Mouse (Mus musculus) midbrain, embryonic 13.5 days (tissue): ENCODE results near the gene Hmgb1. TPM values are rescaled to one million over a fixed set of nuclear protein-coding genes. Genes with fewer than 3 reads are reported as not detected.
A peak's percentile ranks its signal among the peaks of the same experiment; 100 is the strongest.

Experiments used
- ATAC-seq: fragments of 200-750 bp; cut with Nextera tagmentation; 2 replicates; pipeline ENCODE4 v1.8.0; 2017; ENCODE audit warnings: mild to moderate bottlenecking, moderate TSS enrichment, moderate library complexity
- H3K27ac ChIP-seq: fragments of 300-500 bp; sonication (generic); 2 replicates; pipeline ENCODE4 v1.5.1; 2015; ENCODE audit warnings: inconsistent platforms, mild to moderate bottlenecking, moderate library complexity
- H3K27me3 ChIP-seq: fragments of 300-500 bp; sonication (generic); 2 replicates; pipeline ENCODE4 v1.6.1; 2015; ENCODE audit warnings: mild to moderate bottlenecking, inconsistent platforms
- H3K36me3 ChIP-seq: fragments of 300-500 bp; sonication (generic); 2 replicates; pipeline ENCODE4 v1.6.1; 2015; ENCODE audit warnings: mild to moderate bottlenecking, inconsistent platforms
- H3K4me1 ChIP-seq: fragments of 300-500 bp; sonication (generic); replicated peaks from 2 replicates; pipeline ENCODE4 v1.6.1; 2015; ENCODE audit warnings: inconsistent platforms
- H3K4me2 ChIP-seq: fragments of 300-500 bp; sonication (generic); replicated peaks from 2 replicates; pipeline ENCODE4 v1.6.1; 2015; ENCODE audit warnings: moderate library complexity, mild to moderate bottlenecking, inconsistent platforms
- H3K4me3 ChIP-seq: fragments of 300-500 bp; sonication (generic); replicated peaks from 2 replicates; pipeline ENCODE4 v1.5.1; 2015; ENCODE audit warnings: mild to moderate bottlenecking, inconsistent platforms
- H3K9ac ChIP-seq: fragments of 300-500 bp; sonication (generic); replicated peaks from 2 replicates; pipeline ENCODE4 v1.6.1; 2015; ENCODE audit warnings: mild to moderate bottlenecking, inconsistent platforms
- H3K9me3 ChIP-seq: fragments of 300-500 bp; sonication (generic); 2 replicates; pipeline ENCODE4 v1.6.1; 2016; ENCODE audit warnings: mild to moderate bottlenecking, inconsistent platforms
- WGBS: fragments of 180-500 bp; shearing (Covaris S2); methylation state at CpG from one replicate; pipeline ENCODE4 v1.1.7; 2015; 5-methylcytosine and 5-hydroxymethylcytosine counted together
- polyA plus RNA-seq: library from polyadenylated mRNA; unstranded; fragments of >200 nt; fragmentation: Nextera tagmentation; extraction: Ambion mirVana; gene quantifications from 2 replicates; pipeline ENCODE4 v1.2.1, GENCODE M21; 2015

Hmgb1 gene
- polyA plus RNA-seq, result 1,097 and 1,253 TPM in 2 replicates

- H3K4me1 ChIP-seq, result peaks cover 30% of the 10 kb centered on the region
- no peaks in the 10 kb centered on the region for H3K27me3 ChIP-seq
- peaks cover 5% of the 10 kb centered on the region for H3K36me3 ChIP-seq
- H3K9me3 ChIP-seq, result no peaks in the 10 kb centered on the region
- peak within 1 kb of the TSS; percentile 82 for H3K9ac ChIP-seq
- H3K4me2 ChIP-seq, result peak within 1 kb of the TSS; percentile 68
- peak within 1 kb of the TSS; percentile 95 for H3K27ac ChIP-seq
- peak; percentile 99 for ATAC-seq
- 0% methylated on average over 59 of the region's 59 CpGs for WGBS
- H3K4me3 ChIP-seq, result peak within 1 kb of the TSS; percentile 74
Observed at GRCm38 (mm10) chr5:149184104-149184843, at the start of gene Hmgb1, which contains the start of gene Uspl1. Gene Hmgb1 (minus strand): TSS chr5:149184489. Gene Uspl1 (plus strand): TSS chr5:149184350.

DNA sequence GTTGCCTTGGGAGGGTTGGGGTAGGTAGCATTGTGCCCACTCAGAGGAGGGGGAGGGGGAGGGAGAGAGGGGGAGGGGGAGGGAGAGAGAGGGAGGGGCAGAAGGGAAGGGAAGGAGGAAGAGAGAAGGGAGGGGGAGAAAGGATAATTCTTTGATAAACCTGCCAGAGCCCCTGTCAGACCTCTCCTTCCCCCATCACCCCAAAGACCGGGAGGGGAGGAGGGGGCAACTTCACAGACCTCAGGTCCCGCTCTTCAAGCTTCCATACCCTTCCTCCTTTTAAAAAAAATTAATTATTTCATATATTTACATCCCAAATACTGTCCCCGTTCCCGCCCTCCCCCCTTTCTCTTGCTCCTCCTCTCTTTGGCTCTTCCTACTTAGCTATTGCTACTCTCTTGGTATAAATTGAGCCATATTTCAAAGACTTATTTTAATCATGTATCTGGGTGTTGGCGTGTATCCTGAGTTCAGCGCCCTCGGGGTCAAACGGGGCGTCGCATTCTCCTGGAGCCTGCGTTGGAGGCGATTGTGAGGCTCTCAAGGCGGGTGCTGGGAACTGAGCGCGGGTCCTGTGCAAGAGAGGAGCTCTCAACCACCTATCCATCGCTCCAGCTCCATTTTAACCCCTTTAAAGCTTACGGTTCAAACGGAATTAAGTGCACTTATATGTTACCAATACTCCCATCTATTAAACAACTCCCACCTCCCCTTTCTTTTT, 45.5 kb upstream of the Hmgb1 start:
- Histone ChIP-seq H3K27me3 (no peaks in the 10 kb centered on the region), H3K4me2 (peak overlapping the region; percentile 49), H3K9ac (peak overlapping the region; percentile 62), H3K36me3 (no peaks in the 10 kb centered on the region), H3K4me1 (peaks cover 8% of the 10 kb centered on the region), H3K4me3 (peak overlapping the region; percentile 48), H3K9me3 (no peaks in the 10 kb centered on the region), H3K27ac (peak overlapping the region; percentile 90)
- WGBS, result 74% methylated on average over 18 of the region's 18 CpGs
- no peak for ATAC-seq

DNA sequence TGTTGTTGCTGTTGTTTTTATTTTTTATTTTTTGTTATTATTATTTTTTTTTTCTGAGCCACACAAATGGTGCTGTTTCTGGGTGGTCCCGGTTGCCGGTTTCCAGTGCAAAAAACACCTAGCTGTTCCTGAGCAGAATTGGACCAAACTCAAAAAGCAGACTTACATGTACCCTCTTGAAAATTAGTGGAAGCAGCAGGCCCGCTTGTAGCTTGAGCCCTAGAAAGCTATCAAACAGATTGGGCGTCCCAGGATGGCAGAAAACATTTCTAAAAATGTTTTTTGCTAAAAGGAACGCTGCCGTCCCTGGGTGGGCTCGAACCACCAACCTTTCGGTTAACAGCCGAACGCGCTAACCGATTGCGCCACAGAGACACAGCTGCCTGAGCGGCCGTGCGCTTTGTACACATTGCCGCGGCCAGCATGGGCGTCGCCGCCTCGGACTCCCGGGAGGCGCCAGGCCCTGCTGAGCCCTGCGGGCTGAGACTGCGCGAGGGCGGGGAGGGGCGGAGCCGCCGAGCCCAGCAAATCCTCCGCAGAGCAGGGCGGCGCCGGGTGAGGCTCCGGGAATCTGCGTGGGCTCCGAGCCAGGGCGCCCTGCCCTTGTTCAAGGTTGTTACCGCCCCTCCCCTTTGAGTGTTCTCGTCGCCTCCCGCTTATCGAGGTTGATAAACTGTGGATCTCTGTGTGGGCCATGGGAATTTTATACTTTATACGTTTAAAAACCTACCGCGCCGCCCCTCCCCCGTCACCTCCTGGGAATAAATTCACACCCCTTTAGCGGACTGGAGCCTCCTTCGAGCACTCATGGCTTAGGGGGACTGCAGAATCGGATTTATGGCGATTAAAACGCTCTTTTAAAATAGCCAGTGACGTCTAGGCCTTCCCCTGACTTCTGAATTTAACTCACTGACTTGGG, 44.7 kb upstream of the Hmgb1 start:
- WGBS, result 3% methylated on average over 55 of the region's 55 CpGs
- Histone ChIP-seq H3K27ac (peak overlapping the region; percentile 90), H3K4me1 (peaks cover 16% of the 10 kb centered on the region), H3K9me3 (no peaks in the 10 kb centered on the region), H3K4me3 (peak overlapping the region; percentile 48), H3K27me3 (no peaks in the 10 kb centered on the region), H3K4me2 (peak overlapping the region; percentile 49), H3K9ac (peak overlapping the region; percentile 62), H3K36me3 (no peaks in the 10 kb centered on the region)
- ATAC-seq, result peak; percentile 99

DNA sequence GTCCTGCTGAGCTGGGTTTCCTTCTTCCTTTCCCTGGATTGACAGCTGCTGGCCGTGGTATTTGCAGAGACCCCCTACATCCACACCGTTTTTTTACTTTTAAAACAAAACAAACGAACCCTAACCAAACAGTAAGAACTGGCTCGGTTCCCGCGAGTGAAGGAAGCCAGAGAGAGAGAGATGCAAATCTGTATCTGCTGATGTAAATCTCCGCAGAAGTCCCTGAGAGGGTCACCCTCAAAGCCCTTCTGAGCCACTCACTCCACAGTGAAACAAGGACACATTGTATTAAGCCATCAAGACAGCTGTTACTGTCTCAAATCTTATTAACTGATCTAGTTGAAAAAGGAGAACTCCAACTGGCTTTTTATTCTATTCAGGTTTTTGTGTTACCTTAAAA, 40.4 kb upstream of the Hmgb1 start:
- no peak for ATAC-seq
- H3K27me3 ChIP-seq, result no peaks in the 10 kb centered on the region
- no peaks in the 10 kb centered on the region for H3K9me3 ChIP-seq
- H3K36me3 ChIP-seq, result no peaks in the 10 kb centered on the region
- peaks cover 20% of the 10 kb centered on the region for H3K4me1 ChIP-seq
- 0 out of 2 replicates have a peak overlapping the region, but pooled peaks have one; percentile 21 for H3K9ac ChIP-seq
- no peak overlapping the region for H3K4me3 ChIP-seq
- H3K27ac ChIP-seq, result peak overlapping the region; percentile 2; the same call in 1 of the 2 replicates
- H3K4me2 ChIP-seq, result peak overlapping the region; percentile 19
- 7% methylated on average over 7 of the region's 7 CpGs for WGBS

GRCm38 (mm10) chr5:149221355-149221754, 37.1 kb upstream of the Hmgb1 start:
- no peak for ATAC-seq
- no peak overlapping the region for H3K27ac ChIP-seq
- H3K4me3 ChIP-seq, result no peak overlapping the region
- no peaks in the 10 kb centered on the region for H3K27me3 ChIP-seq
- H3K9ac ChIP-seq, result no peak overlapping the region
- H3K4me2 ChIP-seq, result no peak overlapping the region
- peaks cover 15% of the 10 kb centered on the region for H3K36me3 ChIP-seq
- no peaks in the 10 kb centered on the region for H3K9me3 ChIP-seq
- peaks cover 20% of the 10 kb centered on the region for H3K4me1 ChIP-seq
- WGBS, result 94% methylated on average over 4 of the region's 4 CpGs

DNA sequence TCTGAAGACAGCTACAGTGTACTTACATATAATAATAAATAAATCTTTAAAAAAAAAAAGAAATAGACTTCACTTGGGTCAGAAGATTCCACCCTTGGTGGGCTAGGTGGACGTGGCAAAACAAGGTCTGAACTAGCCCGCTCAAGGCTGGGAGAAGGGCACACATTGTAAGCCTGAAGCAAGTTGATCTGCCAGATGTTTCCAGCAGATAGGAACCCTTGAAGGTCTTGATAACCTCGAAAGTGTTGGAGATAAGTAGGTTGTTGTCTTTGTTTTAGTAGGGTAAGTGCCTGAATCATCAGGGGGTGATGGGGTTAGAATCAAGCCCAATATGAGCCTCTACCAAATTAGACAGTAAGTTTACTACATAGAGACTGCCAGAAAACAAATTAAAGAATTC, 35.2 kb upstream of the Hmgb1 start:
- no peak overlapping the region for H3K27ac ChIP-seq
- peaks cover 34% of the 10 kb centered on the region for H3K36me3 ChIP-seq
- no peaks in the 10 kb centered on the region for H3K9me3 ChIP-seq
- H3K4me3 ChIP-seq, result no peak overlapping the region
- H3K4me2 ChIP-seq, result no peak overlapping the region
- no peak for ATAC-seq
- H3K27me3 ChIP-seq, result no peaks in the 10 kb centered on the region
- H3K9ac ChIP-seq, result no peak overlapping the region
- H3K4me1 ChIP-seq, result peaks cover 10% of the 10 kb centered on the region
- WGBS, result 89% methylated on average over 3 of the region's 3 CpGs

DNA sequence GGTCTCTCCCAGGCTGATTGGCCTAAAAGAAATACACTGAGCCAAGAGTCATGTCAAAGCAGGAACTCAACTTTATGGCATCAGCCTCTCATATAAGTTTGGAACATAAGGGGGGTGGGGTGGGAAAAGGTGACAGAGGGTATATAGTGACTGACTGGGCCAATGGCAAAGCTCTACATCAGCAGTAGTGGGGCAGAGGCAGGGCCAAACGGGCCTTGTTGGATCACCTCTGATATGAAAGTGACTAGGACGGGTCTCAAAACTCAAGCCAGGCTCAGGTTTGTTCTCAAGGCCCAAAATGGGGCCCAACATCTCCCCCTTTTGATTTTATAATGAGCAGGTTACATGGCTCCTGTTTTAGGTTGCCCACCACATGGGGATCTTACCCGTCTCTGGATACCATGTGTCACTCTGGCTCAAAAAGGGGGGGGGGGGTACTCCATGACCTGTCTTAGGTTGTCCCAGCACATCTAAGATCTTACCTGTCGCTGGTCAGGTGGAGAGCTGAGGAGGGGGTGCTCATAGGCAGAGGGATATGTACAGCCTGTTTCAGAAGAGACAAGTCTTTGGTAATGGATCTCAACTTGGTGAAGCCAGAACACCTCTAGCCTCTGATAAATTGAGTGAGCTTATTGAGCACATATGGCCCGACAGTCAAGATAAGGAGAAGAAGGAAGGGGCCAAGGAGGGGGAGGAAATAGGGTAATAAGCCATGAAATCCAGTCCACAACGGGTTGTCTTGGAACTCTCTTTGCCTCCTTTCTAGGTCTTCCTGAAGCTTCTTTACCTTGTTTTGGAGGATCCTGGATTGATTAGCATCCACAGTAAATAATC, 33.5 kb upstream of the Hmgb1 start:
- Histone ChIP-seq H3K9ac (no peak overlapping the region), H3K27ac (no peak overlapping the region), H3K9me3 (no peaks in the 10 kb centered on the region), H3K27me3 (no peaks in the 10 kb centered on the region), H3K4me3 (no peak overlapping the region), H3K4me2 (no peak overlapping the region), H3K36me3 (peaks cover 51% of the 10 kb centered on the region), H3K4me1 (no peaks in the 10 kb centered on the region)
- ATAC-seq, result no peak
- WGBS, result 82% methylated on average over 6 of the region's 6 CpGs

DNA sequence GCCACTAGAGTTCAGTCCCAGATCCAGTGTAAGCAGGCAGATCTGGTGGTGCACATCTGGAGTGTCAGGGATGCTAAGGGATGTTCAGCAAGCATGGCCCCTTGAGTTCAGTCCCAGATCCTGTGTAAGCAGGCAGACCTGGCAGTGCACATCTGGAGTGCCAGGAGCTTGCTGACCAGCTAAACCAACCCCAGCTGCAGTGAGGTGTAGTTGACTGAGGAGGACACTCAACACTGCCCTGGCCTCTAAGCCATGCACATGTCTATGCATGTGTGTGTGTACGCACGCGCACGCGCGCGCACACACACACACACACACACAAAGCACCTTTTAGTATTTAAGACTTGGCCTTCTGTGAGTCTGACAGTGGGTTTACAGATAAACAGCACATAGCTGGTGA, 31.3 kb upstream of the Hmgb1 start:
- H3K4me2 ChIP-seq, result no peak overlapping the region
- H3K4me3 ChIP-seq, result no peak overlapping the region
- H3K27me3 ChIP-seq, result no peaks in the 10 kb centered on the region
- no peaks in the 10 kb centered on the region for H3K9me3 ChIP-seq
- no peak for ATAC-seq
- whole genome bisulfite sequencing, result over 99% methylated on average over 7 of the region's 7 CpGs
- H3K4me1 ChIP-seq, result peaks cover 2% of the 10 kb centered on the region; the same call in 1 of the 2 replicates
- no peak overlapping the region for H3K9ac ChIP-seq
- no peak overlapping the region for H3K27ac ChIP-seq
- H3K36me3 ChIP-seq, result peaks cover 68% of the 10 kb centered on the region

GRCm38 (mm10) chr5:149212806-149213205, 28.5 kb upstream of the Hmgb1 start:
- H3K36me3 ChIP-seq, result peaks cover 72% of the 10 kb centered on the region
- H3K27ac ChIP-seq, result no peak overlapping the region
- H3K4me3 ChIP-seq, result no peak overlapping the region
- ATAC-seq, result no peak
- WGBS, result 85% methylated on average over 4 of the region's 4 CpGs
- H3K27me3 ChIP-seq, result no peaks in the 10 kb centered on the region
- H3K4me1 ChIP-seq, result peaks cover 24% of the 10 kb centered on the region
- no peaks in the 10 kb centered on the region for H3K9me3 ChIP-seq
- H3K4me2 ChIP-seq, result no peak overlapping the region
- no peak overlapping the region for H3K9ac ChIP-seq

DNA sequence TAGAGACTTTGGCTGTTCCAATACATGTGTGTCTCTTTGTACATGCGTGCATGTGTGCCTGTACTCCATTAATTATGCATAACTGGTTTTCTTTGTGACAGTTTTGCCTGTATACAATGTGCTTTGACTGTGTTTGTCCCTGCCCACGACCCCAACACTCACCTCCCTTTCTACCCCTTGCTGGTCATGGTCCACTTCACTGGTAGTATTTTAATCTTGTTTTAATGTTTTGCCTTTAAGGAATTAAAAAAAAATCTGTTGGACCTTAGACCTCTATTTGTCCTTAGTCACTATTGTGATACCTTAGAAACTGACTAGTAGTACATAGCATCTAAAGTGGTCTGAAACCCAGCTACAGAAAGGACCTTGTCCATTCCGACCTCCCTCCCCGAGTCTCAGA, 26.8 kb upstream of the Hmgb1 start:
- Histone ChIP-seq H3K4me3 (no peak overlapping the region), H3K27me3 (no peaks in the 10 kb centered on the region), H3K27ac (no peak overlapping the region), H3K4me2 (no peak overlapping the region), H3K9me3 (no peaks in the 10 kb centered on the region), H3K9ac (no peak overlapping the region), H3K36me3 (peaks cover 55% of the 10 kb centered on the region), H3K4me1 (peaks cover 40% of the 10 kb centered on the region)
- WGBS, result 70% methylated on average over 4 of the region's 4 CpGs
- ATAC-seq, result no peak

DNA sequence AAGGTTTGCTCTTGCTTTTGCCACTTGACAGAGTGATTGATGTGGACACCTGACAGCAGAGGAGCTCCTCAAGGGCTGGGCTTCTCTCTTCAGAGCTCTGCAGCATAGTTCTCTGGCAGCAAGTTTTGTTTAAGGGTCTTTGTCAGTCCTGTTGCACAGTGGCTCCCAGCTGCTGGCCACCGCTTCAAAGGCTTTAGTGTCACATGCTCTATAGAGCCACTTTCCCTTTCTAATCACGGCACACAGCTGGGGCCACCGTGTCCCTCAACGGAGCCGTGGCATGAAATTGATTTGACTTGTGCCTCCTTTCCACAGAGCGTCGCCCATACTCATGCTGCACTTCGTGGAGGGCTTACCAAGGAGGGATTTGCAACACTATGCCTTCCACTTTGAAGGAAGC, 25.0 kb upstream of the Hmgb1 start:
- H3K4me2 ChIP-seq, result no peak overlapping the region
- WGBS, result 14% methylated on average over 8 of the region's 8 CpGs

More for the DNA sequence above, 25.0 kb upstream of the Hmgb1 start:
- no peaks in the 10 kb centered on the region for H3K9me3 ChIP-seq
- H3K4me1 ChIP-seq, result peaks cover 44% of the 10 kb centered on the region
- H3K9ac ChIP-seq, result no peak overlapping the region
- peak; percentile 96 for ATAC-seq
- no peaks in the 10 kb centered on the region for H3K27me3 ChIP-seq
- H3K27ac ChIP-seq, result peak overlapping the region; percentile 65
- peaks cover 51% of the 10 kb centered on the region for H3K36me3 ChIP-seq
- H3K4me3 ChIP-seq, result no peak overlapping the region
